Mouse (Mus musculus) hindbrain, embryonic 15.5 days (tissue): ENCODE results near the gene Arid3b. TPM values are rescaled to one million over a fixed set of nuclear protein-coding genes. Genes with fewer than 3 reads are reported as not detected.

Experiments used
- ATAC-seq: fragments of 200-750 bp; cut with Nextera tagmentation; 2 replicates; pipeline ENCODE4 v1.8.0; 2017; ENCODE audit warnings: low read depth, moderate number of reproducible peaks, moderate TSS enrichment; ENCODE audit not compliant: low FRiP score
- H3K27ac ChIP-seq: fragments of 300-500 bp; sonication (generic); replicated peaks from 2 replicates; pipeline ENCODE4 v1.5.1; 2015; ENCODE audit warnings: mild to moderate bottlenecking, inconsistent platforms
- H3K27me3 ChIP-seq: fragments of 300-500 bp; sonication (generic); 2 replicates; pipeline ENCODE4 v1.6.1; 2015; ENCODE audit warnings: control low read depth, inconsistent platforms
- H3K36me3 ChIP-seq: fragments of 300-500 bp; sonication (generic); 2 replicates; pipeline ENCODE4 v1.6.1; 2015; ENCODE audit warnings: control low read depth, inconsistent platforms
- H3K4me1 ChIP-seq: fragments of 300-500 bp; sonication (generic); replicated peaks from 2 replicates; pipeline ENCODE4 v1.6.1; 2015; ENCODE audit warnings: control low read depth, inconsistent platforms
- H3K4me2 ChIP-seq: fragments of 300-500 bp; sonication (generic); 2 replicates; pipeline ENCODE4 v1.6.1; 2015; ENCODE audit warnings: moderate library complexity, mild to moderate bottlenecking, inconsistent platforms
- H3K4me3 ChIP-seq: fragments of 300-500 bp; sonication (generic); 2 replicates; pipeline ENCODE4 v1.5.1; 2015; ENCODE audit warnings: mild to moderate bottlenecking, inconsistent platforms
- H3K9ac ChIP-seq: fragments of 300-500 bp; sonication (generic); 2 replicates; pipeline ENCODE4 v1.6.1; 2015; ENCODE audit warnings: inconsistent platforms
- H3K9me3 ChIP-seq: fragments of 300-500 bp; sonication (generic); 2 replicates; pipeline ENCODE4 v1.6.1; 2016; ENCODE audit warnings: control low read depth, inconsistent platforms
- WGBS: fragments of 180-500 bp; shearing (Covaris S2); methylation state at CpG from one replicate; pipeline ENCODE4 v1.1.7; 2015; 5-methylcytosine and 5-hydroxymethylcytosine counted together
- polyA plus RNA-seq: library from polyadenylated mRNA; unstranded; fragments of >200 nt; fragmentation: Nextera tagmentation; extraction: Ambion mirVana; gene quantifications from 2 replicates; pipeline ENCODE4 v1.2.1, GENCODE M21; 2015

Gene Arid3b
- polyA plus RNA-seq, 1 experiment from 2014 or later = 7.7 TPM

DNA sequence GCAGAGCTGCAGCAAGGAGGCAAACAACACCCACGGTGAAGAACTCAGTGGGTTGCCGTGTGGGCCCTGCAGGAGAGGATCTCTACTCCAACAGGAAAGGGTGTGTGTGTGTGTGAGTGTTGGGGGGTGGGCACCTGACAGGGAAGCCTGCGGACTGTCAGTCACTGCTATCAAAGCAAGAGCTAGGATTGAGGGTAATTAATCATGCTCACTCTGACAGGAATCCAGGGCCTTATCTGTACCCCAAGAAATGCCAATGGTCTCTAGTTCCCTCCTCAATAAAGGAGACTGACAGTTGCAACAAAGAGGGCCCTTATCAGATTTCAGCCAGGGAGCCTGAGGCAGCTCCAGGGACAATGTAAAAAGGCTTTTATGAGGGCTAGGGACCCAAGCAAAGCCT lies 33.5 kb downstream of the Arid3b start:
- Histone ChIP-seq H3K27ac (peak overlapping the region; percentile 21; the same call in 1 of the 2 replicates), H3K4me2 (no peak overlapping the region), H3K36me3 (no peaks in the 10 kb centered on the region), H3K4me3 (no peak overlapping the region), H3K4me1 (peaks cover 24% of the 10 kb centered on the region), H3K9ac (no peak overlapping the region), H3K9me3 (no peaks in the 10 kb centered on the region), H3K27me3 (no peaks in the 10 kb centered on the region)
- 17% methylated on average over 3 of the region's 3 CpGs for WGBS
- no peak for ATAC-seq

DNA sequence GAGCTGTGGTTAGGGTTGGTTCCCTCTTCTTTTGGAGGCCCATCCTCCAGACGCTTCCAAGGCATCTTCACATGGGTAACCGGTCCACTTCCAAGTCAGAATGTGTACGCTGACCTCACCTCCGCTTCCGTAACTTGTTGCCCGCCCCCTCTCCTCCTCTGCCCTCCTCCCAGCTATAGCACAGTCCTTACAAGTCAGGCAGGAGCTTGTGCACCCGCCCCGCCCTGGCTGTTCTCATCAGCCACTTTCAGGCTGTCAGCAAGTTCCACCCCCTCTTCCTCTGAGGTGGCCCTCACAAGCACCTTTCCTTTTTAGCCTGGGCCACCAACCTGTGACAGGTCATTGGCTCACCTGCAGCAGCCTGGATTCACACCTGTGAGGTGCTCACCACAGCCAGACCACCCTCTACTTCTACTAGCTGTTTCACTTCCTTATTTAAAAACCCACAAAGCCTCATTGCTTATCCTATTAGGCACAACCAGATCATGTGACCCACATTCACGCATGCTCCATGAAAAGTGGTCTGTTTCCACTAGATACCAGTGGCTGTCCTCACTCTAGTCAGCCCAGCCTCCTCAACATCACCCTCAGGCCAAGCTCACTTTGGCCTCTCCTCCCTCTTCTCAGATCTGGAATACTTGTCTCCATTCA lies 36.1 kb downstream of the Arid3b start:
- Histone ChIP-seq H3K27me3 (no peaks in the 10 kb centered on the region), H3K4me1 (peaks cover 21% of the 10 kb centered on the region), H3K9ac (no peak overlapping the region), H3K4me3 (no peak overlapping the region), H3K4me2 (no peak overlapping the region), H3K27ac (no peak overlapping the region), H3K36me3 (peaks cover 15% of the 10 kb centered on the region), H3K9me3 (no peaks in the 10 kb centered on the region)
- no peak for ATAC-seq
- WGBS = 91% methylated on average over 9 of the region's 9 CpGs

GRCm38 (mm10) chr9:57798725-57799253 lies 37.8 kb downstream of the Arid3b start:
- Histone ChIP-seq H3K36me3 (peaks cover 22% of the 10 kb centered on the region), H3K27ac (no peak overlapping the region), H3K4me1 (peaks cover 21% of the 10 kb centered on the region), H3K9ac (no peak overlapping the region), H3K4me2 (no peak overlapping the region), H3K4me3 (no peak overlapping the region), H3K27me3 (no peaks in the 10 kb centered on the region), H3K9me3 (no peaks in the 10 kb centered on the region)
- no peak for ATAC-seq
- WGBS = 8% methylated on average over 10 of the region's 10 CpGs

- no peak overlapping the region for H3K27ac ChIP-seq
- H3K9me3 ChIP-seq = no peaks in the 10 kb centered on the region
- H3K9ac ChIP-seq = no peak overlapping the region
- peaks cover 33% of the 10 kb centered on the region for H3K36me3 ChIP-seq
- H3K27me3 ChIP-seq = no peaks in the 10 kb centered on the region
- WGBS = 93% methylated on average over 8 of the region's 8 CpGs
- H3K4me2 ChIP-seq = no peak overlapping the region
- H3K4me3 ChIP-seq = no peak overlapping the region
- no peak for ATAC-seq
- peaks cover 7% of the 10 kb centered on the region for H3K4me1 ChIP-seq
Measured at GRCm38 (mm10) chr9:57797456-57797855, 39.1 kb downstream of the Arid3b start.

GRCm38 (mm10) chr9:57789733-57790132 lies 46.9 kb downstream of the Arid3b start:
- Histone ChIP-seq H3K9ac (no peak overlapping the region), H3K4me3 (no peak overlapping the region), H3K9me3 (no peaks in the 10 kb centered on the region), H3K27ac (no peak overlapping the region), H3K4me1 (no peaks in the 10 kb centered on the region), H3K36me3 (peaks cover 29% of the 10 kb centered on the region), H3K4me2 (no peak overlapping the region), H3K27me3 (no peaks in the 10 kb centered on the region)
- no peak for ATAC-seq
- 88% methylated on average over 3 of the region's 3 CpGs for WGBS

GRCm38 (mm10) chr9:57782656-57783055 lies 53.9 kb downstream of the Arid3b start:
- H3K4me2 ChIP-seq = no peak overlapping the region
- 97% methylated on average over 3 of the region's 3 CpGs for WGBS

GRCm38 (mm10) chr9:57775736-57776135 lies 60.9 kb downstream of the Arid3b start:
- H3K4me1 ChIP-seq = no peaks in the 10 kb centered on the region
- H3K4me2 ChIP-seq = no peak overlapping the region
- H3K9me3 ChIP-seq = no peaks in the 10 kb centered on the region
- H3K4me3 ChIP-seq = no peak overlapping the region
- no peak overlapping the region for H3K9ac ChIP-seq
- H3K36me3 ChIP-seq = no peaks in the 10 kb centered on the region
- 61% methylated on average over 4 of the region's 4 CpGs for WGBS
- no peaks in the 10 kb centered on the region for H3K27me3 ChIP-seq
- no peak overlapping the region for H3K27ac ChIP-seq
- no peak for ATAC-seq

More at GRCm38 (mm10) chr9:57782656-57783055, 53.9 kb downstream of the Arid3b start:
- Histone ChIP-seq H3K4me3 (no peak overlapping the region), H3K36me3 (no peaks in the 10 kb centered on the region), H3K27me3 (no peaks in the 10 kb centered on the region), H3K9me3 (no peaks in the 10 kb centered on the region), H3K4me1 (no peaks in the 10 kb centered on the region), H3K9ac (no peak overlapping the region), H3K27ac (no peak overlapping the region)
- no peak for ATAC-seq

GRCm38 (mm10) chr9:57775026-57775425 lies 61.6 kb downstream of the Arid3b start:
- Histone ChIP-seq H3K4me1 (no peaks in the 10 kb centered on the region), H3K36me3 (no peaks in the 10 kb centered on the region), H3K27me3 (no peaks in the 10 kb centered on the region), H3K27ac (no peak overlapping the region), H3K4me2 (no peak overlapping the region), H3K4me3 (no peak overlapping the region), H3K9ac (no peak overlapping the region), H3K9me3 (no peaks in the 10 kb centered on the region)
- WGBS = 76% methylated on average over 5 of the region's 5 CpGs
- ATAC-seq = no peak

GRCm38 (mm10) chr9:57774168-57774567 lies 62.4 kb downstream of the Arid3b start:
- H3K27ac ChIP-seq = no peak overlapping the region
- H3K9ac ChIP-seq = no peak overlapping the region
- no peaks in the 10 kb centered on the region for H3K9me3 ChIP-seq
- H3K27me3 ChIP-seq = no peaks in the 10 kb centered on the region
- no peaks in the 10 kb centered on the region for H3K36me3 ChIP-seq
- no peak overlapping the region for H3K4me2 ChIP-seq
- H3K4me3 ChIP-seq = no peak overlapping the region
- WGBS = 5% methylated on average over 1 of the region's 1 CpGs
- ATAC-seq = no peak
- no peaks in the 10 kb centered on the region for H3K4me1 ChIP-seq

GRCm38 (mm10) chr9:57773754-57774153 lies 62.8 kb downstream of the Arid3b start:
- Histone ChIP-seq H3K9me3 (no peaks in the 10 kb centered on the region), H3K4me3 (no peak overlapping the region), H3K4me2 (no peak overlapping the region), H3K27me3 (no peaks in the 10 kb centered on the region), H3K9ac (no peak overlapping the region), H3K4me1 (no peaks in the 10 kb centered on the region), H3K36me3 (no peaks in the 10 kb centered on the region), H3K27ac (no peak overlapping the region)
- ATAC-seq = no peak
- WGBS = 80% methylated on average over 3 of the region's 3 CpGs

DNA sequence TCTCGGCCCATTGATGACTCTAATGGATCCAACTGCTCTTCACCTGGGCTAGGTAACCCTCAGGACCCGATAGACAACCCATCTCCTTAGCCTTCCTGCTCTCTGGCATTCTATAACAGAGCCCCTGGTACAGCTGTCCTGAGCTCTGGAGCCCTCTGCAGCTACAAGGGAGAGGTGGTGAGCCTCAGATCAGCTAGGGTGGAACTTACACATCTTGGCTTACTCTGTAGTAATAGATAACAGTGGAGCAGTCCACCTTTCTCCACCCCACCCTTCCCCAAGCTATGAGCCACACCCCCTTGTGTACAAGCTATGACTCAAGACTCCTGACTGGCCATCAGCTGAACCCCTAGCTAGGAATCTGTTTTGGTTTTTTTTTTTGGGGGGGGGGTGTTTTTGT lies 65.8 kb downstream of the Arid3b start:
- Histone ChIP-seq H3K9ac (no peak overlapping the region), H3K4me3 (no peak overlapping the region), H3K9me3 (no peaks in the 10 kb centered on the region), H3K36me3 (no peaks in the 10 kb centered on the region), H3K27me3 (no peaks in the 10 kb centered on the region), H3K4me2 (no peak overlapping the region), H3K27ac (no peak overlapping the region), H3K4me1 (peaks cover 9% of the 10 kb centered on the region)
- ATAC-seq = no peak
- WGBS = 88% methylated on average over 2 of the region's 2 CpGs

GRCm38 (mm10) chr9:57770214-57770613 lies 66.4 kb downstream of the Arid3b start:
- H3K9me3 ChIP-seq = no peaks in the 10 kb centered on the region
- no peak overlapping the region for H3K4me3 ChIP-seq
- no peak for ATAC-seq
- H3K36me3 ChIP-seq = no peaks in the 10 kb centered on the region
- no peak overlapping the region for H3K4me2 ChIP-seq
- no peaks in the 10 kb centered on the region for H3K27me3 ChIP-seq
- no peak overlapping the region for H3K9ac ChIP-seq
- no peak overlapping the region for H3K27ac ChIP-seq
- peaks cover 9% of the 10 kb centered on the region for H3K4me1 ChIP-seq
- WGBS = 82% methylated on average over 1 of the region's 1 CpGs
